Mouse (Mus musculus) mouse trophoblast stem cell (cell line): ENCODE results near the gene Pitpna.

ENCODE experiments used
- in situ Hi-C, 2 experiments: fragments of 300-500 bp; cut with MseI, MboI; formaldehyde crosslinking; loops; 2 replicates in 1 of 2; 3 replicates in 1 of 2; pipeline ENCODE4 v1.15.1; 2025

Gene Pitpna

DNA sequence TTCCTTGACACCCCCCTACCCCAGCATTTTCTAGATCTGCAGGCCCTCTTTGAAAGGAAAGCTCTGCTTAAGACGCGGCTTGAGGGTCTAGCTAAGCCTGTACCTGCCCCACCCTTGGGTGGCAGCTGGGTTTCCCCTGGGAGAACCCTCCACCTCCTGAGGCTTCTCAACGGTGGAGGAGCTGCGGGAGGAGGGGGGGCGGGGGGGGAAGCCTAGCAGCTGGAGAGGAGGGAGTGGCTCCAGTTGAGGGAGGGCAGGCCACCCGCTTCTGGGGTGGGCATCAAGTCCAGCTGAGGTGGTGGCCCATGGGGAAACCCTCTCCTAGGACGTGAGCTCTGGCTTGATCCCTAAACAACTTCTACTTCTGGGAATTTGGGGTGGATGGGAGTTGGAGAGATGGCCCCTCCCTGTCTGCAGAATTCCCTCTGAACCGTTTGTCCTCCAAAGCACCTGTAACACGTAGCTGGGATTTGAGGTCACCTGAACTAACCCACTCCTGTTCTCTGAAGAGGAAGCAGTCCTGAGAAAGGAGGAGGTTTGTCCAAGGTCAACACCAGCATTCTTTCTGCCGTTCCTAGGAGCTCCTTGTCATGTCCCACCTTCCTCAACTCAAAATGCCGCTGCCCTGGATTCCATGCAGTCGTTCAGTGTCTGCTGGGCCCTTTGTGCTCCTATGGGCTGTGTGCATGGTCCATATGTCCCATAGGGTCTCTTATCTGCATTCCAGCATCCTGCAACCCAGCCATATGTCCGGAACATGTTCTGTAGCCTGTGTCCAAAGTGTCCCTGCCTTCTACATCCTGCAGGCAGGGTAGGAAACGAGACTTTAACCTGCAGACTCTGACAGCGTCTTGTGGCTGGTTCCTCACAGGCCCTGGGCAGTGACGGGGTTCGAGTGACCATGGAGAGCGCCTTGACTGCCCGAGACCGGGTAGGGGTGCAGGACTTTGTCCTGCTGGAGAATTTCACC, 69.0 kb downstream of the Pitpna start:
- in situ Hi-C loops, result no loop called here

DNA sequence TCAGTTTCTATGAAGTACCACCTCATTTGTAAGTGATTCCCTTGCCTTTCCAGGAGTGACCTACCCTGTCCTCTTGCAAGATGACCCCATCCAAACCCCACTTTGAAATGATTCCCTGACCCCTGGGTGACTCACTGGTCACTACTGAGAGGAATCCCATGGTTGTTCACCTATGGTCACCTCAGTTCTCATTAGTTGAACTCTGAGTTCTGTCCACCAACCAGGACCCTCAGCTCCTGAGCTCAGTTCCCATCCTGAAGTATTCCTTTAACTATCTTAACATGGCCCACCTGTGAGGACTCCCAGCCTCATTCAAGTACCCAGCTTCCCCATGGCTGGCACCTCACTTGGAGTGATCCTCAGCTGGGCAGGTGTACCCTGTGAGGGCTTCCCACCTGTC, 69.9 kb downstream of the Pitpna start:
- in situ Hi-C loops, result no loop called here

DNA sequence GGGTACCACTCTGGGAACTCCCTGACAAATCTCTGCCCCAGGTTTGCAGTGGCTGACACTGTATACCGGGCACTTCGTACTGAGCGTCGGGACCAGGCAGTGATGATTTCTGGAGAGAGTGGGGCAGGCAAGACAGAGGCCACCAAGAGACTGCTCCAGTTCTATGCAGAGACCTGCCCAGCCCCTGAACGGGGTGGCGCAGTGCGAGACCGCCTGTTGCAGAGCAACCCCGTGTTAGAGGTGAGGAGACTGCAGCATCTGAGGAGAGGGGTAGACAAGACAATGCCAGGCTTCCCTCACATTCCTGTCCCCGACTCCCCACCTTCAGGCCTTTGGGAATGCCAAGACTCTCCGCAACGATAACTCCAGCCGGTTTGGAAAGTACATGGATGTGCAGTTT, 70.4 kb downstream of the Pitpna start:
- in situ Hi-C loops, result no loop called here

DNA sequence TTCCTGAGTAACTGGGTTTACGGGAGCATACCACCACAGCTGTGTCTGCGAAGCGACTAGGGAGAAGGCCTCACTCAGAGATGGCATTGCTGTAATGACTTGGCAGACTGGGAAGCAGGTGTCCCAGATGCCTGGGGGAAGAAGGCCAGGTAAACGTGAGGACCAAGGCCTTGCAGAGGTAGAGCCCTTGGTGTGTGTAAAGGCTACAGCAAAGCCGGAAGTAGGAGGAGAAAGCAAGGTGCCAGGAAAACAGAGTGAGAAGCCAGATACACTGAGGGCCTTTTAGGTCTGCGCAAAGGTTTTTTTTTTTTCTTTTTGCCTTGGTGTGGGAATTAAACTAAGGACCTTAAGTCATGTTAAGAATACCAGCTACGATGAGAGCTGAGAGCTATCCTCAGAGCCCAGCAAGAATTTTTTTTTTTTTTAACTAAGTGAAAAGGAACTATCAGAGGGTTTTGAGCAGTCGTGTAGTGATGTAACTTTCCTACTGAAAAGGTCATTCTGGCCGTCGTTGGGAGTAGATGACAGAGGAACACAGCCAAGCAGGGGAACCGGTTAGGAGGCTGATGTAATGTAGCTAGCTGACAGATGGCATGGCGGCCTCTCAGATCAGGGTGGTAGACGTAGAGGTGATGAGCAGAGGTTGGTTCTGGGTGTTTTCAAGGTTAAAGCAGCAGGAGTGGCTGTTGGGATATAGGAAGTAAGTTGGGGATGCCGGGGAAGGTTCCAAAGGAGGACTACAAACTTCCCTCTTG, 71.3 kb downstream of the Pitpna start:
- in situ Hi-C loops, result no loop called here

DNA sequence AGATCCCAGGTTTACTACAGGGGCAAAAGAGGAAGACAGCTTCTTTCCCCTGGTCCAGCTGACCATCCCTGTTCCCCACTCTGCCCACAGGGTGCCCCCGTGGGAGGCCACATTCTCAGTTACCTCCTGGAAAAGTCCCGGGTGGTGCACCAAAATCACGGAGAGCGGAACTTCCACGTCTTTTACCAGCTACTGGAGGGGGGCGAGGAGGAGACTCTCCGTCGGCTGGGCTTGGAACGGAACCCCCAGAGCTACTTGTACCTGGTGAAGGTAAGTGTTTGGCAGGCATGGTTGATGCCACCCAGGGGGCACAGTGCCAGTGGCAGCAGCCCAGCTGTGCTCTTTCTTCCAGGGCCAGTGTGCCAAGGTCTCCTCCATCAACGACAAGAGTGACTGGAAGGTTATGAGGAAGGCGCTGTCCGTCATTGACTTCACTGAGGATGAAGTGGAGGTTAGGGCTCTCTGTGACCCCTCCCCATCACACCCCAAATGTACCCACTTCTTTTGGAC, 72.2 kb downstream of the Pitpna start:
- in situ Hi-C loops, result no loop called here

GRCm38 (mm10) chr11:75660941-75661800, 73.3 kb downstream of the Pitpna start:
- in situ Hi-C loops, result no loop called here

DNA sequence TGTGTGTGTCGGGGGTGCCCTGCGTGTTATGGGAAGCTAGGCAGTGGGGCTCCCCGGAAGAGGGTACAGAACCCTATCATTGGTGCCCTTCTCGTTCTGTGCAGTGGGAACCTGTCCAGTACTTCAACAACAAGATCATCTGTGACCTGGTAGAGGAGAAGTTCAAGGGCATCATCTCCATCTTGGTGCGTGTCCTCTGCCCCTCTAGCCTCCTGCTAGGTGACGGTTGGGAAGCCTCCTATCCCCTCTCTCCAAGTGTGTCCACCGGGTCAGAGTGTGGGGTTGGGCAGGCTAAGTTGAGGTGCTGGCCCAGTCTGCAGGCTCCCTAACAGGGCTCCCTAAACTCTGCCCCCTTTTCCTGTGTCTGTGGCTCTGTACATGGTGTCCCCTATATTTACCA, 74.2 kb downstream of the Pitpna start:
- in situ Hi-C loops, result no loop called here

GRCm38 (mm10) chr11:75666296-75666695, 78.4 kb downstream of the Pitpna start:
- in situ Hi-C loops, result no loop called here

DNA sequence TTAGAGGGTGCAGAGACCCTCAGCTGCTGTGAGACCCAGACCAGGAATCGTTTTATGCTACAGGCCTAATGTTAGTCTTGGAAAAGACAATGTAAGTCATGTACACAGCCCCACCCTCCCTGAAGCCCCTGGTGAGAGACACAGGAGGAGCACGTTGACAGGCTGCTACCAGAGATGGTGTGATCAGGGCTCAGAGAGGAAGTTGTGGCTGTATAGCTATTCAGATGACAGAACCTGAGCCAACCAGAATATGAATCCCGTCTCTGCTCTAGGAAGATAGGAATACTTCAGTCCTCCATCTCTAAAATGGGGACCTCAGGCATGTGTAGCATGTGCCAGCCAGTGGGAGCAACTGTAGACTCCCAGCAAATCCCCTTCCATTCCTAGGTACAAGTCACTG, 80.7 kb downstream of the Pitpna start:
- in situ Hi-C loops, result no loop called here

- in situ Hi-C loops, result no loop called here
Measured at GRCm38 (mm10) chr11:75669176-75669852, 81.4 kb downstream of the Pitpna start.

DNA sequence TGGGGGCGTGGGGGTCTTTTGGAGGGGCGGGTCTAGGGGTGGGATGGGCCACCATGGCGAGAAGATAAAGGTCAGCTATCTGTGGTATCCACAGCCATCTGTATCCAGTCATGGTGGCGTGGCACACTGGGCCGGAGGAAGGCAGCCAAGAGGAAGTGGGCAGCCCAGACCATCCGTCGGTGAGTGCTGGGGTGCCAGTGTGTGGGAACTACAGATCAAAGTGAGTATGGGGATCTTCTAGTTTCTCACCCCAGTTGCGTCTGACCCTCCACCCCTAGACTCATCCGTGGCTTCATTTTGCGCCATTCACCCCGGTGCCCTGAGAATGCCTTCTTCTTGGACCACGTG, 81.9 kb downstream of the Pitpna start:
- in situ Hi-C loops, result no loop called here

GRCm38 (mm10) chr11:75671426-75672180, 83.7 kb downstream of the Pitpna start:
- in situ Hi-C loops, result no loop called here

GRCm38 (mm10) chr11:75673411-75673810, 85.5 kb downstream of the Pitpna start:
- in situ Hi-C loops, result no loop called here

- in situ Hi-C loops, result no loop called here
Measured at GRCm38 (mm10) chr11:75674875-75675274, 87.0 kb downstream of the Pitpna start.

GRCm38 (mm10) chr11:75677881-75678746, 90.2 kb downstream of the Pitpna start:
- in situ Hi-C loops, result no loop called here
